Mouse (Mus musculus) kidney, postnatal 0 days (tissue): ENCODE measurements around the gene Adrb1. TPM values are rescaled to one million over a fixed set of nuclear protein-coding genes. Genes with fewer than 3 reads are reported as not detected.
A peak's percentile ranks its signal among the peaks of the same experiment; 100 is the strongest.

ENCODE experiments used
- ATAC-seq: fragments of 200-750 bp; cut with Nextera tagmentation; replicated peaks from 2 replicates; pipeline ENCODE4 v1.8.0; 2017; ENCODE audit warnings: low read depth, moderate number of reproducible peaks, moderate TSS enrichment, moderate library complexity; ENCODE audit not compliant: low FRiP score
- DNase-seq: peaks from one replicate; pipeline ENCODE4 v3.0.0-alpha.2; 2016; ENCODE audit warnings: low spot score
- H3K27ac ChIP-seq: fragments of 300-500 bp; sonication (generic); 2 replicates; pipeline ENCODE4 v1.5.1; 2014; ENCODE audit warnings: mild to moderate bottlenecking
- H3K27me3 ChIP-seq: fragments of 300-500 bp; sonication (generic); 2 replicates; pipeline ENCODE4 v1.6.1; 2014; ENCODE audit warnings: low read length, mixed read lengths; ENCODE audit not compliant: insufficient read depth
- H3K36me3 ChIP-seq: fragments of 300-500 bp; sonication (generic); 2 replicates; pipeline ENCODE4 v1.6.1; 2014; ENCODE audit warnings: low read length, mixed read lengths; ENCODE audit not compliant: insufficient read depth
- H3K4me1 ChIP-seq: fragments of 300-500 bp; sonication (generic); replicated peaks from 2 replicates; pipeline ENCODE4 v1.6.1; 2014; ENCODE audit warnings: antibody characterized with exemption, low read length, mixed read lengths; ENCODE audit not compliant: insufficient read depth
- H3K4me2 ChIP-seq: fragments of 300-500 bp; sonication (generic); 2 replicates; pipeline ENCODE4 v1.6.1; 2014; ENCODE audit warnings: mild to moderate bottlenecking, low read length, moderate library complexity, mixed read lengths
- H3K4me3 ChIP-seq: fragments of 300-500 bp; sonication (generic); replicated peaks from 2 replicates; pipeline ENCODE4 v1.5.1; 2014; ENCODE audit warnings: low read depth, low read length
- H3K9ac ChIP-seq: fragments of 300-500 bp; sonication (generic); 2 replicates; pipeline ENCODE4 v1.6.1; 2014; ENCODE audit warnings: low read depth, low read length
- H3K9me3 ChIP-seq: fragments of 300-500 bp; sonication (generic); replicated peaks from 2 replicates; pipeline ENCODE4 v1.6.1; 2016; ENCODE audit warnings: low read length, inconsistent platforms, mixed read lengths
- CTCF ChIP-seq: IDR thresholded peaks from 2 replicates; pipeline ENCODE4 v1.5.1; 2016; ENCODE audit warnings: antibody characterized with exemption, low read depth, mild to moderate bottlenecking, moderate library complexity
- WGBS: fragments of 180-500 bp; shearing (Covaris S2); extraction: QIAGEN DNeasy Blood & Tissue Kit; methylation state at CpG from one replicate; pipeline ENCODE4 v1.1.7; 2014; 5-methylcytosine and 5-hydroxymethylcytosine counted together
- polyA plus RNA-seq: library from polyadenylated mRNA; unstranded; fragments of >200 nt; fragmentation: Nextera tagmentation; extraction: Ambion mirVana; gene quantifications from 2 replicates; pipeline ENCODE4 v1.2.1, GENCODE M21; 2015

Adrb1 gene
- polyA plus RNA-seq: 0.37 and 0.55 TPM in 2 replicates

- Histone ChIP-seq H3K4me2 (peak within 1 kb of the TSS; percentile 83), H3K27me3 (peaks cover 67% of the 10 kb centered on the region), H3K27ac (no peak within 1 kb of the TSS), H3K4me1 (peaks cover 22% of the 10 kb centered on the region; the same call in 1 of the 2 replicates), H3K9ac (peak within 1 kb of the TSS; percentile 44), H3K9me3 (no peaks in the 10 kb centered on the region), H3K36me3 (no peaks in the 10 kb centered on the region), H3K4me3 (peak within 1 kb of the TSS; percentile 49)
- ATAC-seq (peak; percentile 55), DNase-seq (peak; percentile 51)
- under 1% methylated on average over 37 of the region's 63 CpGs for WGBS
- TF ChIP-seq CTCF: no peak
Observed at GRCm38 (mm10) chr19:56721387-56722211, at the start of gene Adrb1. Gene Adrb1 (plus strand): TSS chr19:56722199.

GRCm38 (mm10) chr19:56675690-56676089, 46.3 kb upstream of the Adrb1 start:
- DNase-seq: no peak
- Histone ChIP-seq H3K4me3 (no peak overlapping the region), H3K4me1 (0 out of 2 replicates have a peak, but pooled peaks cover 2% of the 10 kb centered on the region), H3K27me3 (no peaks in the 10 kb centered on the region), H3K9ac (no peak overlapping the region), H3K4me2 (no peak overlapping the region), H3K27ac (no peak overlapping the region), H3K9me3 (no peaks in the 10 kb centered on the region), H3K36me3 (no peaks in the 10 kb centered on the region)
- WGBS: 83% methylated on average over 5 of the region's 5 CpGs
- TF ChIP-seq CTCF: no peak
- no peak for ATAC-seq

- Histone ChIP-seq H3K36me3 (no peaks in the 10 kb centered on the region), H3K9ac (no peak overlapping the region), H3K27ac (no peak overlapping the region), H3K4me2 (no peak overlapping the region), H3K4me3 (no peak overlapping the region), H3K27me3 (no peaks in the 10 kb centered on the region), H3K9me3 (no peaks in the 10 kb centered on the region), H3K4me1 (0 out of 2 replicates have a peak, but pooled peaks cover 2% of the 10 kb centered on the region)
- no peak for DNase-seq
- TF ChIP-seq CTCF: no peak
- ATAC-seq: no peak
- 90% methylated on average over 4 of the region's 4 CpGs for WGBS
Observed at GRCm38 (mm10) chr19:56676506-56676905, 45.5 kb upstream of the Adrb1 start.

DNA sequence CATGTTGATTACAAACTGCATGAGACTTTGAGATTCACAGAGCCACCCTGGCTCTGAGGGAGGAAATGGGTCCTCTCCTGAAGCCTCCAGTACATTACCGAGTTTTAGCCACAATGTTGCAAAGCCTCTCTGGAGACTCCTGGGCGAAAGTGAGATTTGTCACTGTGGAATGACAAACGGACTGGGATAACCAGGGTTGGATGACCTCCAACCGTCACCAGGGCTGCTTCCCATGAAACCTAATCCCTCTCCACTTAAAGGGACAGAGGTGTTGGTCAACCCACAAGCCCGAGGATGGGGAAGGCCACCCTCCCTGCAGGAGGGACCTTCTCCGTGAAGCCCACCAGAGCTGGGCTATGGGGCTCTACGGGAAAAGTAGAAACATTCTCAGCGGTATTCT, 44.4 kb upstream of the Adrb1 start:
- ATAC-seq (no peak), DNase-seq (no peak)
- no peak for TF ChIP-seq CTCF
- Histone ChIP-seq H3K9ac (no peak overlapping the region), H3K4me3 (no peak overlapping the region), H3K4me2 (no peak overlapping the region), H3K9me3 (no peaks in the 10 kb centered on the region), H3K4me1 (0 out of 2 replicates have a peak, but pooled peaks cover 2% of the 10 kb centered on the region), H3K36me3 (no peaks in the 10 kb centered on the region), H3K27me3 (no peaks in the 10 kb centered on the region), H3K27ac (no peak overlapping the region)
- WGBS: 36% methylated on average over 8 of the region's 8 CpGs

- Histone ChIP-seq H3K27ac (no peak overlapping the region), H3K27me3 (no peaks in the 10 kb centered on the region), H3K4me3 (no peak overlapping the region), H3K4me1 (0 out of 2 replicates have a peak, but pooled peaks cover 2% of the 10 kb centered on the region), H3K4me2 (no peak overlapping the region), H3K9me3 (no peaks in the 10 kb centered on the region), H3K36me3 (no peaks in the 10 kb centered on the region), H3K9ac (no peak overlapping the region)
- no peak for DNase-seq
- WGBS: 76% methylated on average over 9 of the region's 9 CpGs
- no peak for ATAC-seq
- no peak for TF ChIP-seq CTCF
Observed at GRCm38 (mm10) chr19:56678516-56678915, 43.5 kb upstream of the Adrb1 start.

DNA sequence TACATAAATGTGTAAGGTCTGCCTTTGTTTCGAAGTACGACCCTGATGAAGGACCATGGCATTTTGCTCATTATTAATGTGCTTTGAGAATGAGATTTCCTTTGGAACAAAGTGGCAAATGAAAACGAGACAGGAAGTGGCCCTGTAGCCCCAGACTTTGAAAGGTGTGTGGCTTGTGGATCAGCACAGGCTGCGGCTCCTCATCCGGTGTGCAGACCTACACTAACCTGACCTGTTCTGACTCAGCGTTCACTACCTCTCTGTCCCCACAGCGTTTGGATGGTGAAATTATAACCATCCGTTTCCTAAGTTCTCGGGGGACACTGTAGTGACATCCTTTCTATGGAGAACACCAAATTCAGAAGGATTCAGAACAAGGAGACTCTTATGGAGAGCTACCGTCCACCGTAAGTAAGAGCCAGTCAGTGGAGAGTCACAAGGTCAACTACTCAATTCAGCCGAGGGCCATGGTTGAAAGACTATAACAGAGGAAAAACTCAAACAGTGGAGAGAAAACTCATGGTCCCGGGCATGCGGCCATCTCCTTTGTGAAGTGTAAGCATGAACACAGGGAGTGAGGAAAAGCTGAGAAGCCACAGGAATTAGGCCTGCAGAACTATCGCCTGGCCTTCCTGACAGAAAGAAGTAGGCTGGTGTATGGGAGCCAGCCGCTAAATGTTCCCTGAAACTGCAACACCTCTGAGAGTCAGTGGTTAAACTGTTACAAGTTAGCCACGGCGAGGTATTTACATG, 42.6 kb upstream of the Adrb1 start:
- Histone ChIP-seq H3K27ac (no peak overlapping the region), H3K9ac (no peak overlapping the region), H3K27me3 (no peaks in the 10 kb centered on the region), H3K4me1 (0 out of 2 replicates have a peak, but pooled peaks cover 2% of the 10 kb centered on the region), H3K4me2 (no peak overlapping the region), H3K4me3 (no peak overlapping the region), H3K9me3 (no peaks in the 10 kb centered on the region), H3K36me3 (no peaks in the 10 kb centered on the region)
- 70% methylated on average over 18 of the region's 18 CpGs for WGBS
- ATAC-seq: no peak
- no peak for TF ChIP-seq CTCF
- no peak for DNase-seq
